Mouse (Mus musculus) lung, adult 2 months (tissue): ENCODE measurements around the gene Abhd10.

Source experiments
- CTCF ChIP-seq: fragments of 200-500 bp; IDR thresholded peaks from 2 replicates; pipeline ENCODE4 v1.5.1; 2011; ENCODE audit warnings: mild to moderate bottlenecking, low read length, control low read depth; ENCODE audit not compliant: insufficient read depth
- POLR2A ChIP-seq: fragments of 200-500 bp; IDR thresholded peaks from 2 replicates; pipeline ENCODE4 v1.6.1; 2011; ENCODE audit warnings: low read depth, mild to moderate bottlenecking, control low read depth, low read length, borderline replicate concordance; ENCODE audit errors: extremely low read depth

DNA sequence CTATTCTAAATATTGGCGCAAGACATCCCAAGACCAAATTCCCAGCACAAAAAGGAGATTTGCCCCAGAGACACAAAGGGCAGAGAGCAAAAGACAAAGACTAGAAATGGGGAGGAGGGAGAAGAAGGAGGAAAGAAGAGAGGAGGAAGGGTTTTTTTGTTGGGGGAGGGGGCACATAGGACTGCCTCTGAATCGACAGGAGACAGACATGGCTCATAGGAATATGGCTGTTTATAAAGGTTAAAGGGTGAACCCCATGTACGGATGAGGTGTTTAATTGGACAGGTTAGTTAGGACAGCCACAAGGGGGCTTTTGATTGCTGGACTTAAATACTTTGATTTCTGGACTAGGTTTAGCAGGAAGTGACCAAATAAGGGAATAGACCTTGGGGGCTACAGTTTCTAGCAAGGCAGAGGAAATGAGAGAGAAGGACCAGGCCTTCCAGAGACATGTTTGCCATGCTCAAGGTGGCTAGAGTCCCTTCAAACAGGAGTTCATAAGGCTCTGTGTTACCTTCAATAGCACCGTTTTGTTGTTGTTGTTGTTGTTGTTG lies 913 bp upstream of the Abhd10 start:
- TF ChIP-seq POLR2A, result no peak
- no peak for TF ChIP-seq CTCF
